Mouse (Mus musculus) kidney, adult 9 months (tissue): ENCODE measurements around the gene Alad.
"Not testable (repeated sequence)": the region's sequence is repeated elsewhere in the genome, so short reads cannot be mapped to it uniquely, and the experiment has no call there.

Source experiments
- DNase-seq: peaks from one replicate; pipeline ENCODE4 v3.0.0; 2022

The Alad gene

DNA sequence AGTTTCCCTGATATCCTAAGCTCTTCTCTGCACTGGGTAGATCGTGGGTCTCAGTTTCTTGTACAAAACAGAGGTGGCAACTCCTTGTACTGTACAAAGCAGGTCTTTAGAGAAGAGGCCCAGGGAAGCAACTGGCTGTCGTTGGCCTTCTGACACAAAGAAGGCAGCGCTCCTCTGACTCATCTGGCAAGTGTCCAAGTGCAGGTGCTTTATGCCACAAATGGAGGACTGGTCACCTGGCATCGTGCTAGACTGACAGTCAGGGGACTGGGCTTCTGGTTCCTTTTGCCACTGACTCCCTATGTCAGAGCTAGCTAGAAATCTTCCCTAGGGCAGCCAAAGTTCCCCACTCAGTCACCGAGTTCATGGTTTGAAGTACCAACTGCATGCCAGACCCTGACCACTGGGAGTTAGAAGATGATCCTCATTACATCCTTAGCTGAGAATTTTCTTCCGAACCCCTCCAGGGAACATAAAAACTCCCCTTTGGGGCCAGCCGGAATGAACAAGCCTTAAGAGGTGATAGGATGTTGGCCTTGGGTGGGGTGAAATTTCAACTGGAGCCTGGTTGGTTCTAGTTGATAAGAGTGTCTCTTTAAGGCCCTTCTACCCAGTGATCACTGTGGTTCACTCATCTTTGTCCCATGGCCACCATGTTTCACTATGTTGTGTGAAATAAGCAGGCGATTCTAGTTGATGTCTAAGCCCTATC is 34.1 kb downstream of the Alad start:
- DNase-seq, result no peak

DNA sequence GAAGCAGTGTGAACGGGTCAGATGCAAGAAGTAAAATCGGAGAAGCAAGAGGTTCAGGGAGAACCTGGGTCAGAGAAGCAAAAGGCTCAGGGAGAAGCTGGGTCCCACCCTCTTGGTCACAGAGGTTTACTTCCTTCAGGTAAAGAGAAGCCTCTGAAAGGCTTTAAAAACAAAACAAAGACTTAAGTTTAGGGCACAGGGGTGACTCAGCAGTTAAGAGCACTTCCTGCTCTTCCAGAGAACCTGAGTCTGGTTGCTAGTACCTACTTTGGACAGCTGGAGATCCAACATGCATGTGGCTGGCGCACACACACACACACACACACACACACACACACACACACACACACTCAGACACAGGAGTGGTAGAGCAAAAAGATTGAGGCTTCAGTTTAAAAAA is 34.8 kb downstream of the Alad start:
- no peak for DNase-seq

DNA sequence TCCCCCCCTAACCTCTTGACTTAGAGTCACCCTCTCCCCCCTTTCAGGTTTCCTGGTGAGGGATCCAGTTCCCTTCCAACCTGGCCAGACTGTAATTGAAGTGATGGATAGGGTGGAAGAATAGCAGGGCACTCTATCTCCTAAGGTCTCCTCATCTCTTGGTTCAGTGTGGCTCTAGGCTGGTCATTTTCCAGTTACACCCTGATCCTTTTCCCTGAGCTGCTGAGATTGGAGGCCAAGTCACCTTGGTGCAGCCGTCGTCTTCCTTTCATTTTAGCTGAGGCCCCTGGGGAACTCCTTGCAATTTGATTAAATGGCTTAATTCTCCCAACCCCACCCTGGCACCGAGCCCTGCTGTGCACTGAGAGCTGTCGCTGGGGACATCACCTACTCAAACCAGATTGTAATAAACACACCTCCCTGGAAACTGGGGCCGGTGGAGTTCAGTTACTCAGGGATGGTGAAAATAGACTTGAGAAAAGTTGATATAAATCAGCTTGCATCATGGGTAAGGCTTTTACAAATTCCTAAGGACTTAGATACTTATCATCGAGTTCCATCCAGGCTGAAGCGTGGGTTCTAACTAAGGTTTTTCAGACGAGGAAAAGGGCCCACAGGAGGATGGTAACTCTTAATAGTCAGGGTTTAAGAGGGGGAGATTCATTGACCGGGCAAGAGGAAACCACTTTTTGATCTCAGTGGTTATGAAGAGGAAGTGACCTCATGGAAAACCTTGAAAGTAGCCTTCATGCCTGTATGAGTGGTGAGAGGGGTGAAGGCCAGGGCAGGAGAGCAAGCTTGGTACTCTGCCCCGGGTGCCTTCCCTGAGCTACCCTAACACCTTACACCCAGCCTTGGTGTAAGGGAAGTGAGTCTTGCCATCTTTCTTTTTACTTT is 38.8 kb downstream of the Alad start:
- peak; percentile 43 for DNase-seq

DNA sequence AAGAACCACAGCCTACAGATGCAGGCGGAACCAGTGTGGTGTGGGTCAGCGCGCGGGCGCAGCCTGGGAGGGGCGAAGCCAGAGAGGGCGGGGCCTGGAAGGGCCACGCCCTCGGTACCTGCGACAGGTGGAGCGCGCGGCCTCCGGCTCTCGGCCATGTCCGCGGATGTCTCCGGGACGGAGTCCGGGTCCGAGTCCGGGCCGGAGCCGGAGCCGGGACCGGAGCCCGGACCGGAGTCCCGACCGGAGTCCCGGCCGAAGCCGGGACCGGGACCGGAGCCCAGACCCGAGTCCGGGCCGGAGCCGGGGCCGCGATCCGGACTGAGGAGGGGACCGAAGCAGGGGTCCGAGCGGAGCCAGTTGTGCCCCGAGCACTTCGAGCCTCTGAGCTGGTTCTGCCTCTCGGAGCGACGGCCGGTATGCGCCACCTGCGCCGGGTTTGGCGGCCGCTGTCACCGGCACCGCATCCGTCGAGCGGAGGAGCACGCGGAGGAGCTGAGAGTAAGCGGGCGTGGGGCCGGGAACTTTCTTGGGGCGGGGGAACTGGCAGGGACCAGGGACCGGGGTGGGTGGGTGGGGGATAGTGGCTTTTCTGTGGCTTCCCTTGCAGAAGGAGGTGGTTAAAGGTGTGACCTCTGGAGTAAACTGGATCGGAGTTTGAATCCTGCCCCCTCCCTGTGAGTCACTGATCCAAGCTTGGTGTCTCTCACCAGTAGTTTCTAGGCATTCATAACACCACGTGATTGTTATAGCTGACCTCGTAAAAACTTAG is 39.6 kb downstream of the Alad start, which contains the start of gene Bspry:
Gene Bspry (plus strand): TSS at position 117 of the 772 bp plus-strand sequence.
- DNase-seq, result peak; percentile 84

DNA sequence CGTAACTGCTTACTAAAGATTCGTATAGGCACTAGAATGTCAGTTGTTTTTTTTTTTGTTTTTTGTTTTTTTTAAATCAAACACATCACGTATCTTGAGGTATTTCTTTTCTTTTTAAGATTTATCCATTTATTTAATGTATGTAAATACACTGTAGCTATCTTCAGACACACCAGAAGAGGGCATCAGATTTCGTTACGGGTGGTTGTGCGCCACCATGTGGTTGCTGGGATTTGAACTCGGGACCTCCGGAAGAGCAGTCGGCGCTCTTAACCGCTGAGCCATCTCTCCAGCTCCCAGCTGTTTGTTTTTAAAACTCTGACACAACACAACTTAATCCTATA is 40.2 kb downstream of the Alad start:
- not testable (repeated sequence) for DNase-seq

DNA sequence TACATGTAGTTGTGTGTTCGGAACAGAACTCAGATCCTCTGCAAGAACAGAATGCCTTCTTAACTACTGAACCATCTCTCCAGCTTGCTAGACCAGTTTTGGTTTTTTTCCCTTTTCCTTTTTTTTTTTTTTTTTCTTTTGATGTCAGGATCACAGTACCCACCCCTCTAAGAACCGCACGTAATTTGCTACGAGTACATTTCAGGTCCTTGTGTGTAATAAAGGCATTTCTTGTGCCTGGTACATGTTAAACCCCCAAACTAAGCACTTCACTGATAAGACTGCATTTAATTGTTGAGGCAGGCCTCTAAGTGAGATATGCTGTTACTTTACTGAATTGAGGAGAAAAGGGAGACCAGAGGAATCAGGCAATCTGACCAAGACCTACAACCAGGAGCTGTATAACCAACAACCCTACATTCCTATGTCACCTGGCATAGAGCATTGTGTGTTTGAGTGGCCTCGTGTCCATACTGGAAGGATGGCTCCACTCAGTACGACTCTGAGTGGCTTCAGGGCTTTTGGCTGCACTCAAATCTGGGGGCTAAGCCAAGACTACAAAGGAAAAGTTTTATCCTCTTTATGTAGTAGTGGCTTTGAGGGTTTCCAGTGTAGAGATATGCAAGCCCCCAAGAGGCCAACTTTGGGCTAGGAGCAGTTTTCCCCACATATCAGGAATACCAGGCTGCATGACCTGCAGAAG is 42.0 kb downstream of the Alad start:
- DNase-seq, result no peak

DNA sequence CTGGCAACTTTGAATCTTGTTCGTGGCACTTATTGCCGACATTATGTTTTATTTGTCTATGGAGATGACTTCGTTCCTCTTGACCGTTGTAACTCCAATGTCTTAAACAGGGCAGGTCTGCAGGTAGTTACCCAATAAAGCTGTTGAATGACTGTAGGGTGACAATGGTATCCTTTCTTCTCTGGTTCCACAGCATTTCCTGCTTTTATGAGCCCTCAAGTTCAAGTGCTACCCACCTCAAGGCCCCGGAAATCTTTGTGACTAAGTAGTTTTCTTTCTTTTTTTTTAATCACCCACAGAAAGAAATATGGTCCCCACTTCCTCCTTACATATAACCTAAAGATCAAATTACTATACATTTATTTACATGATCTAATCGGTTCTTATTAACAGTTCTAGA is 43.9 kb downstream of the Alad start:
- no peak for DNase-seq

DNA sequence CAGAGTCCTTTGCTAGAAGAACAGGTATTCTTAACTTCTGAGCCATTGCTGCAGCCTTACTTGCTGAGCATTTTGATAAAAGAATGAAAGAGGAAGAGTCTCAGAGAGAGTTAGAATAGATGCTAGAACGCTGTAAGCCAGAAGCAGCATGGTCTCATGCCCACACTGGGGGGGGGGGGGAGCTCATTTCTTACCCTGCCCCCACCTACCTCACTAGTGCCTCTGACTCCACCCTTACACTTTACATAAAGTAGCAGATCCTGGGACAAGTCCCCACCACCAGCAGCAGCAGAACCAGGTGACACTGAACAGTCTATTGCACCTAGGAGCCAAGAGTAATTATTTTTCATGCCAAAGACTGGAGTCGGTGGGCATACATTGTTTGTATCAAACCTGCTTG is 44.6 kb downstream of the Alad start:
- no peak for DNase-seq

DNA sequence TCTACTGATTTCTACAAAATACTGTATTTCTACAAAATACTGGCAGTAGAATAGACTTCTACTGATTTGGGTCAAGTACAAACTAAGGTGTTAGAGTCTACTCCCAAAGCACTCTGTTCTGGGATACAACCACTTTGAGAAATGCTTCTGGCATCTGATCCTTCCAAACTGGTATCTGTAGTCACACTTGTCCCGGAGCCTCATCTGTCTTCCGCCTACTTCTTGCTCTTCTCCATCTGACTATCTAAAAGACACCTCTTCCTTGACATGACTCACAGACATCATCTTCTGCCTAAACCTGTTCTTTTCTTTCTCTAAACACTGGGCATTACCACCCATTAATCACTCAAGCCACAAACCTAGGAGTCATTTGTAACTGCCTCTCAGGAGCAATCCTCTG is 47.6 kb downstream of the Alad start:
- no peak for DNase-seq

DNA sequence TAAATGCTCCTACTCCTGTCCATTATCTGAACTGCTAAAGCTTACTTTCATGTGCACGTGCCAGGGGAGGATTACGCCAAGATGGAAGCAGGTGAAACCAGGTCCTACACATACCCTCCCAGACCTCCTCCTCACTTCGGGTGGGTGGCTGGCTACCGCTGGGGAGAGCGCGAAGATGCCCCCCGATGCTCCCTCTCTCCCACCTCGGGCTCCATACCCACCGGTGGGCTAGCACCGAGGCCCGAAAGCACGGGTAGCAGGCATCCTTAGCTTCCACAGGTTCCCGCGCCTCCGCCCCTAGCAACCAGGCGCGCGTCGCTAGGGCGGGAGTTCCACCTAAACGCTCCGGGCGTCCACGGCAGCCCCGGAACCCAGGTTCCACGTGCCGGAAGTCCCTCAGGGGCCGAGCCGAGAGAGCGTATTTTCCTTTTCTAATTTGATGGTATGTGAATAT is 49.1 kb downstream of the Alad start, which contains the start of gene Wdr31:
Gene Wdr31 (minus strand): TSS at position 299 of the 454 bp plus-strand sequence.
- DNase-seq, result peak; percentile 81

DNA sequence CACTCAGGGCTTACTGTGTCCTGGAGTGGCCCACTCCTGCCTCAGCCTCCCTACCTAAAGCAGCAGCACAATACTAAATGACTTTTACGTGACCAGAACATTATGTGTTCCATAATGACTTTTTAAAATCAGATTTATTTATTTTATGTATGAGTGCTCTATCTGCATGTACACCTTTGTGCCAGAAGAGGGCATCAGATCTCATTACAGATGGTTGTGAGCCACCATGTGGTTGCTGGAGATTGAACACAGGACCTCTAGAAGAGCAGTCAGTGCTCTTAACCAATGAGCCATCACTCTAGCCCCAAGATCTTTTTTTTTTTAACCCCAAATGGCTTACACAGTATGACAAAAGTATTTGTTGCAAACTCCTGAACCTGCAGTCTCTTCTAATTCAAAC is 51.6 kb downstream of the Alad start:
- no peak for DNase-seq

DNA sequence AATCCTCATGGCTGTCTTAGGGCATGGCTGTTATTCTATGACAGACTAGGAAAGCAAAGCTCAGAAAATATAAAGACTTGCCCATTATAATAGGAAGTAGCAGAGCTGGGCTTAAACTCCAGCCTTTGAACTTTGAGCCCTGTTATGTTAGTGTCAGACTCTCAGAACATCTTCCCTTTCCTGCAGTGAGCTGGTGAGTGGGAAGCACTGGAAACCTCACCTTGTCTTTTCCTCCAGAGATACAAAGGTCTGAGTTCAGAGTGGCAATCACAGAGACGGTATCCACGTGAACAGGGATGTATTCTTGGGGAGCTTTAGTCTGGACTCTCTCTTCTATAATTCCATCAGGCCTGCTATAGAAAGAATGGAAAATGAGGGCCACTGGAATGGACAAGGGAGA is 56.6 kb downstream of the Alad start:
- peak; percentile 73 for DNase-seq

DNA sequence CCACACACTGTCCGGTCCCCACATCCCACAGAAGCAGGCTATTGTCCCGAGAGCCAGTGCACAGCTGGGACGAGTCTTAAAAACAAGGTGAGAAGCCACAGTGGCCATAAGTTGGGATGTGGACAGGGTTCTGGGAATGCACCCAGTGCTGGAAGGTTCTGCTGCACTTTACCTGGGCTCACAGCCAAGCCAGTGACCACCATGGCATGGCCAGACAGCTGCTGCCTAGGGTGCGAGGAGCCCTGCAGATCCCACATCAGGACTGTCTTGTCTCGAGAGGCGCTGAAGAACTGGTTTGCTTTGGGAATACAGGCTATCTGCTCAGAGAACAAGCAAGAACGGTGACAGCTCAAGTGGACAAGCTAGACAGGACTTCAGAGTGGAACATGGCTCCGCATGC is 59.4 kb downstream of the Alad start:
- DNase-seq, result no peak
